Mouse (Mus musculus) forebrain, embryonic 12.5 days (tissue): ENCODE data around the gene Tmem132d. TPM values are rescaled to one million over a fixed set of nuclear protein-coding genes. Genes with fewer than 3 reads are reported as not detected.

Experiments
- ATAC-seq: fragments of 200-750 bp; cut with Nextera tagmentation; 2 replicates; pipeline ENCODE4 v1.8.0; 2017; ENCODE audit warnings: moderate TSS enrichment; ENCODE audit not compliant: low FRiP score
- H3K27ac ChIP-seq: fragments of 300-500 bp; sonication (generic); 2 replicates; pipeline ENCODE4 v1.5.1; 2016; ENCODE audit warnings: mild to moderate bottlenecking
- H3K27me3 ChIP-seq: fragments of 300-500 bp; sonication (generic); 2 replicates; pipeline ENCODE4 v1.6.1; 2016; ENCODE audit warnings: mild to moderate bottlenecking
- H3K36me3 ChIP-seq: fragments of 300-500 bp; sonication (generic); replicated peaks from 2 replicates; pipeline ENCODE4 v1.6.1; 2016; ENCODE audit warnings: mild to moderate bottlenecking
- H3K4me1 ChIP-seq: fragments of 300-500 bp; sonication (generic); 2 replicates; pipeline ENCODE4 v1.6.1; 2016
- H3K4me2 ChIP-seq: fragments of 300-500 bp; sonication (generic); 2 replicates; pipeline ENCODE4 v1.6.1; 2016; ENCODE audit warnings: mild to moderate bottlenecking, moderate library complexity
- H3K4me3 ChIP-seq: fragments of 300-500 bp; sonication (generic); replicated peaks from 2 replicates; pipeline ENCODE4 v1.5.1; 2016; ENCODE audit warnings: mild to moderate bottlenecking
- H3K9ac ChIP-seq: fragments of 300-500 bp; sonication (generic); 2 replicates; pipeline ENCODE4 v1.6.1; 2016; ENCODE audit warnings: mild to moderate bottlenecking
- H3K9me3 ChIP-seq: fragments of 300-500 bp; sonication (generic); 2 replicates; pipeline ENCODE4 v1.6.1; 2016
- WGBS: fragments of 180-500 bp; shearing (Covaris S2); methylation state at CpG from one replicate; pipeline ENCODE4 v1.1.7; 2016; 5-methylcytosine and 5-hydroxymethylcytosine counted together
- polyA plus RNA-seq: library from polyadenylated mRNA; unstranded; fragments of >200 nt; fragmentation: Nextera tagmentation; extraction: Ambion mirVana; gene quantifications from 2 replicates; pipeline ENCODE4 v1.2.1, GENCODE M21; 2016

Tmem132d gene
- polyA plus RNA-seq, 1 experiment from 2014 or later: 0.47 TPM

DNA sequence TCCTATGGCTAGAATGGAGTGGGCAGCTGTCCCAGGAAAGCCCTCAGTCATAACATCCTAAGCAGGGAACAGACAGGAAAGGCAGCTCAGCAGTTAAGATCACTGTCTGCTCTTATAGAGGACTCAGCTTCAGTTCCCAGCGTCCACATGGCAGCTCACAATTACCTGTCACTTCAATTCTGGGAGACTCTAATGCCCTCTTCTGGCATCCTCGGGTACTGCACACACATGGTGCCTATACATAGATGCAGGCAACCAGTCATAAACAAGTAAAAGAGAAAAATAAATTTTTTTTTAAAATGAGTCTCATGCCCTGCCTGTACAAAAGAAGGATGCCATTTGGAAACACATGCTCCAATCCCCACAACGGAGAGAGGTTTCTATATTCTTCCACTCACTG is 28.7 kb downstream of the Tmem132d start:
- no peak for ATAC-seq
- no peak overlapping the region for H3K4me2 ChIP-seq
- no peak overlapping the region for H3K27ac ChIP-seq
- H3K4me3 ChIP-seq: no peak overlapping the region
- H3K27me3 ChIP-seq: no peaks in the 10 kb centered on the region
- no peaks in the 10 kb centered on the region for H3K4me1 ChIP-seq
- 0 out of 2 replicates have a peak, but pooled peaks cover 6% of the 10 kb centered on the region for H3K9me3 ChIP-seq
- no peak overlapping the region for H3K9ac ChIP-seq
- WGBS: 94% methylated on average over 3 of the region's 3 CpGs
- no peaks in the 10 kb centered on the region for H3K36me3 ChIP-seq

DNA sequence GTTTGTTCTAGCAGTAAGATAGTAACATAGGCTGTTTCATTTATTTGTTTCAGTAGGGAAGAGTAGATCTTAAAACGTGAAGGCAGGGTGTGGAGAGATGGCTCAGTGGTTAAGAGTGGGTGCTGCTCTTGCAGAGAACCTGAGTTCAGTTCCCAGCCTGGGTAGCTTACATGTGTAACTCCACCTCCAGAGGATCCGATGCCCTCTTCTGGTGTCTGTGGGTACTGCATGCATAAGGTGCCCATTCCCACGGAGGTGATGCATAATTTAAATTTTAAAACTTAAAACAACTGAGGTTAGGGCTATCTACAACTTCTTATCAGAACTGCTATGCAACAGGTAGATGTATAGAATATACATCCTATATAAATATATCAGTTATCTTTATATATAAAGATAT is 40.5 kb downstream of the Tmem132d start:
- Histone ChIP-seq H3K27ac (no peak overlapping the region), H3K4me3 (no peak overlapping the region), H3K36me3 (no peaks in the 10 kb centered on the region), H3K4me1 (no peaks in the 10 kb centered on the region), H3K9me3 (0 out of 2 replicates have a peak, but pooled peaks cover 5% of the 10 kb centered on the region), H3K4me2 (no peak overlapping the region), H3K27me3 (no peaks in the 10 kb centered on the region), H3K9ac (no peak overlapping the region)
- 86% methylated on average over 3 of the region's 3 CpGs for WGBS
- ATAC-seq: no peak

DNA sequence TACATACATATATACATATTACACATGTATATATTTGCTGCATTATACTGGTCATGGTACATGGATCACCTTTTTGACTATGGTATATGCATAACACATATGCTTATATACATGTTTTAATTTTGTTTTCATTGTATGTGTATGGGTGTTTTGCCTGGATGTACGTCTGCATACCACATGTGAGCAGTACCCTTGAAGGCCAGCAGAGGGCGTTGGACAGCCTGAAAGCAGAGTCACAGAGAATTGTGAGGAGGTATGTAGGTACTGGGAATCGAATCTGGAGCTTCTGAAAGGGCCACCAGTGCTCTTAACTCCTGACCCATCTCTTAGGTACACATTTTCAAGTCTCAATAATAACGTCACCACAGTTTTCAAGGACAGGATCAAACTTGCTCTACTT is 43.2 kb downstream of the Tmem132d start:
- no peak overlapping the region for H3K4me2 ChIP-seq
- no peak overlapping the region for H3K4me3 ChIP-seq
- no peaks in the 10 kb centered on the region for H3K27me3 ChIP-seq
- H3K4me1 ChIP-seq: no peaks in the 10 kb centered on the region
- H3K36me3 ChIP-seq: no peaks in the 10 kb centered on the region
- H3K9ac ChIP-seq: no peak overlapping the region
- WGBS: 56% methylated on average over 4 of the region's 4 CpGs
- ATAC-seq: no peak
- no peaks in the 10 kb centered on the region for H3K9me3 ChIP-seq
- no peak overlapping the region for H3K27ac ChIP-seq

DNA sequence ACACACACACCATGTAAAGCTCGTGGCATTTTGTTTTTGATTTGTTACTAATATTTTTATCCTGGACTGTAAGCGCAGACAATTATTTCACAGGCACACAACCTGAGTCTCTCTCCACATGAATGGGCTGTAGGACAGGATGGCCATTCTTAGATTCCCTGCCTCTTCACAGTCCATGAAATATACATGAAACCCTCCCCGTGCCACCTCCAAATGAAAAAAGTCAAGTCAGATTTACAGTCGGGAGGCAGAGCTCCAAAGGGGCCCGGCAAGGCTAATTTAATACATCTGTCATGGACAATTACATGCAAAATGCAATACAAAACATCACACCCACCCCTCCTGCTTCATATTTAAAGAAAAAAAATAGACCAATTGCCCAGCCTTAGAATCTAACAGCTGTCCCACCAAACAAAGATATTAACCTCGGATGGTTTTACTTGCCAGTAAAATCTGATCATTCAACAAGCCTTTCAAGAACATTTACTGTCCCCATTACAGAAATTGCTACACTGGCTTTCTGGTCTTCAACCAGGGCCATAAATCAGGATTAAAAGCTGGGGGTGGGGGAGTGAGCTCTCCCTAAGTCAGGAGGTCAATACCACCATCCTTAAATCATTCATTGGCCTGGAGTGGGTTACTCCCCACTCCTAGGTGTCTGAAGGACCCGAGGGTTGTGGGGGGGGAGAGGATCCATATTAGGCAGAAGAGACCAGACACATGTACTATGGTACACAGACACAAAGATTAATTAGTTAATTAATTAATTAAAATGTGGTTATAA is 44.3 kb downstream of the Tmem132d start:
- ATAC-seq: no peak

DNA sequence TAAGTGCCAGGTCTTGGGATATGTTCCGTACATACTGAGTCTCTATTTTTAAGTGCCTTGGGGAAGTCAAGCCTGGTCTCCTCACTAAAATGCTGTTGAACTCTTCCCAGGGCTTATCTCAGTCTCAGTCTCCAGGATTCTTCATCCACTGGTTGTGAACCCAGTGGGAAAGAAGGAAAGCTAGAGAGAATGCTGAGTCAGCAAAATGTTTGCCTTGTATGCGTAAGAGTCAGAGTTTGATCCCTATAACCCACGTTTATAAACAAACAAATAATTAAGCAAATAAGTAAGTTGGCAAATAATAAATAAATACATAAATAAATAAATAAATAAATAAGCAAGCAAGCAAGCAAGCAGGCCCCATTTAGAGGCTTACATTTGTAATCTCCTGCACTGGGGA is 63.1 kb downstream of the Tmem132d start:
- no peak for ATAC-seq
- Histone ChIP-seq H3K4me2 (no peak overlapping the region), H3K9ac (no peak overlapping the region), H3K4me1 (no peaks in the 10 kb centered on the region), H3K4me3 (no peak overlapping the region), H3K27me3 (no peaks in the 10 kb centered on the region), H3K9me3 (no peaks in the 10 kb centered on the region), H3K27ac (no peak overlapping the region), H3K36me3 (no peaks in the 10 kb centered on the region)
- WGBS: 89% methylated on average over 3 of the region's 3 CpGs

More for the DNA sequence above, 44.3 kb downstream of the Tmem132d start:
- Histone ChIP-seq H3K27me3 (no peaks in the 10 kb centered on the region), H3K4me3 (no peak overlapping the region), H3K36me3 (no peaks in the 10 kb centered on the region), H3K9ac (no peak overlapping the region), H3K9me3 (no peaks in the 10 kb centered on the region), H3K27ac (no peak overlapping the region), H3K4me1 (no peaks in the 10 kb centered on the region), H3K4me2 (no peak overlapping the region)
- WGBS: 72% methylated on average over 7 of the region's 7 CpGs

DNA sequence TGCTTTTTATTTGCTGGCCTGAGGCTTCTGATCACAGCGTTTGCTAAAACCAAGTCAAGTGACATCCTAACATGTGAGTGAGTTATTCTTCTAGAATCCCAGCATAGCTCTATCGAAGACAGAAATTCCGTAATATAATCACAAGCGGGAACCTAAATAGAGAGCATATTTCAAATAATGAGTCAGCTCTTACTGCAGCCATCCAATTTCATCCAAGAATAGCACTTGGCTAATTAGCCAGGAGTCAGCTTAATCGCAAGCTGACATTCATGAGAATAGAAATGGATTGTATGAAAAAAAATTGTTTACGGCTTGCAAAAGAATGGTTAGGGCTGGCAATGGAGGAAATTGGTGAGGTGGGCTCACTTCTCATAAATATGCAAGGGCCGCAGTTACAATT is 63.8 kb downstream of the Tmem132d start:
- no peaks in the 10 kb centered on the region for H3K9me3 ChIP-seq
- no peaks in the 10 kb centered on the region for H3K4me1 ChIP-seq
- H3K27ac ChIP-seq: no peak overlapping the region
- 85% methylated on average over 7 of the region's 7 CpGs for WGBS
- no peaks in the 10 kb centered on the region for H3K27me3 ChIP-seq
- no peak overlapping the region for H3K9ac ChIP-seq
- no peak overlapping the region for H3K4me3 ChIP-seq
- no peaks in the 10 kb centered on the region for H3K36me3 ChIP-seq
- no peak overlapping the region for H3K4me2 ChIP-seq
- ATAC-seq: no peak

DNA sequence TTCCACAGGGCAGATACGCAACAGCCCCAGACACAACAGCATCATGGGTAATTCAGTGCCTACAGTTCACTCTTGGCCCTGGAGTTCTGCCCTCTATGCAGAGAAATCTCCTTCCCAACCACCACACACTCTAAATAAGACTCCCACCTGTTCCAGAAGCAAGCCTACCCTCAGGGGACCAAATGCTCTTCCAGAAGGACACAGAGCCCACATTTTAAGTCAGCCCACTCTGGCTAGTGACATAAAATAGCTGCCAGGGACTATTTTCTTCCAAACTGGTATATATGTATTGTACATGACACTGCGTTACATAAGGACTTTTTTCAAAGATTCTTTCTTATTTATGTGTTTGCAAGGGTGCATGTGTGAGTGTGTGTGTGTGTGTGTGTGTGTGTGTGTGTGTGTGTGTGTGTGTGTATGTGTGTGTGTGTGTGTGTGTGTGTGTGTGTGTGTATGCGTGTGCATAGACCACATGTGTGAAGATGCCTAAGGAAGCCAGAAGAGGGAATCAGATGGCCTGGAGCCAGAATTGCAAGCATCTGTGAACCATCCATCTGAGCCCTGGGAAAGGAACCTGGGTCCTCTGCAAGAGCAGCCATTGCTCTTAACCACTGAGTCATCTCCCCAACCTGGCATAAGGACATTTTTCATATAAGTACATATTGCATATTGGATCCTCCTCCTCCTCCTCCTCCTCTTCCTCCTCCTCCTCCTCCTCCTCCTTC is 67.5 kb downstream of the Tmem132d start:
- H3K4me3 ChIP-seq: no peak overlapping the region
- H3K9ac ChIP-seq: no peak overlapping the region
- no peaks in the 10 kb centered on the region for H3K27me3 ChIP-seq
- no peaks in the 10 kb centered on the region for H3K9me3 ChIP-seq
- WGBS: 84% methylated on average over 2 of the region's 3 CpGs
- H3K27ac ChIP-seq: no peak overlapping the region
- H3K4me2 ChIP-seq: no peak overlapping the region
- no peaks in the 10 kb centered on the region for H3K4me1 ChIP-seq
- no peaks in the 10 kb centered on the region for H3K36me3 ChIP-seq
- ATAC-seq: no peak

DNA sequence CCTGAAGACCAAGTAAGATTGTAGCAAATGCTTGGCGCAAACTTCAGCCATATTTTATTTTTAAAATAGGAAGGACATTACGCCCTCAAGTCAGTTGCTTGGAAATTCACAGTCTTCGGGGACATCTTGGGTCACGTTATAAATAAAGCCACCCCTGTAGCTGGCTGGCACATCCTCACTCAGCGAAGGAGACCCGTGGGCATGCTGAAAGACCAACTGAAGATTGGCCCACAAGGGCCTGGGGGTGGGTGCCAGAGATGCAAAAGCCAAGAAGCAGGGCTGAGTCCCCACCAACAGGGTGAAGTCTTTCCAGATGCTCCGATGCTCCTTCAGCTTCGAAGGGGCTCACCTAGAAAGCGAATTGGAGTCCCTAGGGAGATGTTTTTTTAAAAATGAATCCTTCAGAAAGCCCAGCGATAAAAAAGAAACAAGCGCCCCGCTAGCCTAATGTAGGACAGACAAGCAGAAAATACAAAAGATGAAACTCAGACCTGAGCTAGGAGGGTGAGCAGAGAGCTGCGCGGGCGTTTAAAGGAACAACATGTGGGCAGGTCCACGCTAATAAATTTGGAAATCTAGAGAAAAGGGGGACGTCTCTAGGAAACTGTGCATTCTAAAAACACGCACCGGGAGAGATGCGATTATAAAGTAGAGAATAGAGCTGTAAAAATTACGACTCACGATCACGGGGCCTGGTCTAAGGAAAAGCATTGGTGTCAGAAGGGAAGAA is 71.8 kb downstream of the Tmem132d start:
- 61% methylated on average over 23 of the region's 23 CpGs for WGBS
- no peak for ATAC-seq
- H3K4me2 ChIP-seq: no peak overlapping the region; the same call in 1 of the 2 replicates

DNA sequence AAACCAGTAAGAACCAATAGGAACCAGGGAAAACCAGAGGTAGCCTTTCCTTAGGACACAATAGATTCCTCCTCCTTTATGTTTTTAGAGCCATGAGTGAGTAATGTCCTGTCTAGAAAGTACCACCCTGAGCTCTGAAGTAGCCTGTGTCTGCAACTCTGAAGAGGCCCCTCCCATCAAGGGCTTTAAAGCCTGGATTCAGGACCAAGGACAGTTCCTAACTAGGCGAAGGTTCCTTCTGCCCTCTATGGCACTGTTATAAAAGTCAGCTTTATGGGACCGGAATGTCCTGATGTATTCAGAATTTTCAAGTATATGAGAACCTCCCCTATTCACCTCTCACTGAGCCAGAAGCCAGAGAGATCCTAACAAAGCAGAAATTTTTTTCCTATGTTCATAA is 84.0 kb downstream of the Tmem132d start:
- H3K27ac ChIP-seq: no peak overlapping the region
- H3K9me3 ChIP-seq: peaks cover 3% of the 10 kb centered on the region; the same call in 1 of the 2 replicates
- H3K36me3 ChIP-seq: no peaks in the 10 kb centered on the region
- no peak overlapping the region for H3K9ac ChIP-seq
- H3K4me2 ChIP-seq: no peak overlapping the region
- no peaks in the 10 kb centered on the region for H3K27me3 ChIP-seq
- WGBS: 48% methylated on average over 2 of the region's 2 CpGs
- H3K4me1 ChIP-seq: no peaks in the 10 kb centered on the region
- ATAC-seq: no peak
- H3K4me3 ChIP-seq: no peak overlapping the region

More for the DNA sequence above, 71.8 kb downstream of the Tmem132d start:
- Histone ChIP-seq H3K4me3 (no peak overlapping the region), H3K27ac (no peak overlapping the region), H3K36me3 (no peaks in the 10 kb centered on the region), H3K9me3 (no peaks in the 10 kb centered on the region), H3K4me1 (no peaks in the 10 kb centered on the region), H3K27me3 (no peaks in the 10 kb centered on the region), H3K9ac (no peak overlapping the region)

DNA sequence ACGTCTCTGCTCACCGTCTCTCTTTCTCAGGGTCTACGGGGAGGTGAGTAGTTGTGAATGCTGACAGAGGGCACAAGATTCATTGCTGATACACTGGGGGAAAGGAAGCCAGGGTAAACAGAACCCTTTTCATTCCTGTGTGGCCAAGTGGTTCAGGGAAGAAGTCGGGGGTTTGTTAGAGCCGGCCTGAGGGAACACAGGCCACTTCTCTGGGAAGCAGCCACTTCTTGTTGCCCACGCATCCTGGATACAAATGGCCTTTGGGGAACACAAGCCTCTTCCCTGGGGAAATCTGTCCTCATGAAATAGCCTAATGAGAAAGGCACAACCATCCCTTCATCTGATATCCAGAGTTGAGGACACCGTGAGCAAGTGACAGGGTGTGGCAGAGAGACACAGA is 96.0 kb downstream of the Tmem132d start:
- Histone ChIP-seq H3K27me3 (no peaks in the 10 kb centered on the region), H3K4me2 (no peak overlapping the region), H3K9me3 (no peaks in the 10 kb centered on the region), H3K9ac (no peak overlapping the region), H3K4me3 (no peak overlapping the region), H3K4me1 (peaks cover 8% of the 10 kb centered on the region), H3K27ac (no peak overlapping the region), H3K36me3 (no peaks in the 10 kb centered on the region)
- 80% methylated on average over 7 of the region's 7 CpGs for WGBS
- ATAC-seq: no peak

DNA sequence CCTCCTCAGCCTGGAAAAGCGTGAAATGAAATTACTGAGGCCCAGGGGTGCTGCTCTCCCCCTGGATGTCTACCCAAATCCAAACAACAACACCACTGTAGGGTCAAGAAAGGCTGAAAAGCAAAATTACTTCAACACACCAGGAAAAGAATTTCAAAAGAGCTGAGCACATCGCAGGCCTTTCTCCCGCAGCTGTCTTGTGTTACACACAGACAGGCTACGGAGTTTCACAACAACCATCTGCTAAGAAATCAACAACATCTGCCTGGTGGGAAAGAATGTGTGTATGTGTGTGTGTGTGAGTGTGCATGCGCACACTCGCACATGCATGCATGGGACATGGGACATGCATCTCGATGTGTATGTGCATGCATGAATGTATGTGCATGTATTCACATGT is 100.1 kb downstream of the Tmem132d start:
- no peak overlapping the region for H3K4me3 ChIP-seq
- WGBS: 86% methylated on average over 7 of the region's 7 CpGs
- H3K9me3 ChIP-seq: no peaks in the 10 kb centered on the region
- no peak overlapping the region for H3K4me2 ChIP-seq
- ATAC-seq: no peak
- H3K9ac ChIP-seq: no peak overlapping the region
- no peaks in the 10 kb centered on the region for H3K27me3 ChIP-seq
- no peak overlapping the region for H3K27ac ChIP-seq
- peaks cover 8% of the 10 kb centered on the region for H3K4me1 ChIP-seq
- H3K36me3 ChIP-seq: no peaks in the 10 kb centered on the region

DNA sequence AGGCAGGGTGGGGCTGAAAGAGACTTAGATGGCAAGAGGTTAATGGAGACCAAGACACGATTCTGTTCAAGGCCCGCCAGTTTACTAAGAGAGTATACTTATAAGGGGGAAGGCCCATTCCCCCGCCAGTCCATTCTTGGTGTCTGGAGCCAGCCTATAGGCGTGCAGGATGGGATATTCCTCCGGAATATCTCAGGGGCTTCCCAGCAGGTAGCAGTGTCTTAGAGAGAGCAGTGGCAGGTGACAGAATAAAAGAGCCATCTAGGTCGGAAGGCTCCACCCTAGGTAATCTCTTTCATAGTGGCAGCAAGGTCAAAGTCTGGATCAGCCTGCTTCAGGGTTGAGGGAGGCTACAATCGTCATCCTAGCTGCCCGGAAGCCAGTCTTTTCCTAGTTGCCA is 102.5 kb downstream of the Tmem132d start:
- ATAC-seq: no peak
- no peak overlapping the region for H3K9ac ChIP-seq
- H3K9me3 ChIP-seq: no peaks in the 10 kb centered on the region
- H3K4me3 ChIP-seq: no peak overlapping the region
- H3K36me3 ChIP-seq: no peaks in the 10 kb centered on the region
- peaks cover 8% of the 10 kb centered on the region for H3K4me1 ChIP-seq
- no peak overlapping the region for H3K4me2 ChIP-seq
- WGBS: 88% methylated on average over 8 of the region's 8 CpGs
- H3K27me3 ChIP-seq: no peaks in the 10 kb centered on the region
- no peak overlapping the region for H3K27ac ChIP-seq
